Mouse (Mus musculus): Measurements from ENCODE around the gene Lrriq3.

DNA sequence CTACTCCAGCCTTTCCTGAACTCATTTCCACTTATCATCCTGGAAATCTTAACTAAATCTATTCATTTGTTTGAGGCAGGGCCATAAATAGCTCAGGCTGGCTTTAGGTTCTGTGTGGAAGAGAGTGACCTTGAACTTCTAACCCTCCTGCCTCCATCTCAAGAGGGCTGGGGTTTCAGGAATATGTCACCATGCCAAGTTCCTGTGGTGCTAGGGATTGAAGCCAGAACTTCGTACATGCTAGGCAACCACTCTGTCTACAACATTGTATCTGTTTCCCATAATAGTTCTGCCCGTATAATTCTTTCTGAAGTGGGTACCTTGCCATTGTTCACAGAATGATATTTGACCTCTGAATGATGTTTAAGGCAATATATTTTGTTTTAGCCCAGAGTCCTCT lies 95.6 kb downstream of the Lrriq3 start:
- no peak for TF ChIP-seq MYOD1 (IDR thresholded peaks at IDR 0.05; ENCODE audit: control insufficient read depth in 1 of 3, insufficient read length in 2 of 3, low read depth in 2 of 3)
- no peak for TF ChIP-seq E2F4 (IDR thresholded peaks at IDR 0.05; ENCODE audit: insufficient read depth)
- no peak for TF ChIP-seq USF1 (IDR thresholded peaks at IDR 0.05; ENCODE audit: low read depth)
- no peak for TF ChIP-seq POLR2A (IDR thresholded peaks at IDR 0.05; ENCODE audit: insufficient read length, low read depth)

Data from myocyte (in vitro differentiated cells).